Mouse (Mus musculus) limb, embryonic 13.5 days (tissue): Measurements from ENCODE around the gene Auts2. TPM values are rescaled to one million over a fixed set of nuclear protein-coding genes. Genes with fewer than 3 reads are reported as not detected.

Source experiments
- ATAC-seq: fragments of 200-750 bp; cut with Nextera tagmentation; 2 replicates; pipeline ENCODE4 v1.8.0; 2017; ENCODE audit warnings: low read depth, moderate number of reproducible peaks, moderate TSS enrichment; ENCODE audit not compliant: low FRiP score
- H3K27ac ChIP-seq: fragments of 300-500 bp; sonication (generic); 2 replicates; pipeline ENCODE4 v1.5.1; 2015; ENCODE audit warnings: inconsistent platforms, mild to moderate bottlenecking, moderate library complexity
- H3K27me3 ChIP-seq: fragments of 300-500 bp; sonication (generic); 2 replicates; pipeline ENCODE4 v1.6.1; 2015; ENCODE audit warnings: mild to moderate bottlenecking, inconsistent platforms
- H3K36me3 ChIP-seq: fragments of 300-500 bp; sonication (generic); 2 replicates; pipeline ENCODE4 v1.6.1; 2015; ENCODE audit warnings: inconsistent platforms, mild to moderate bottlenecking, moderate library complexity
- H3K4me1 ChIP-seq: fragments of 300-500 bp; sonication (generic); 2 replicates; pipeline ENCODE4 v1.6.1; 2015; ENCODE audit warnings: inconsistent platforms
- H3K4me2 ChIP-seq: fragments of 300-500 bp; sonication (generic); replicated peaks from 2 replicates; pipeline ENCODE4 v1.6.1; 2015; ENCODE audit warnings: inconsistent platforms, mild to moderate bottlenecking, moderate library complexity
- H3K4me3 ChIP-seq: fragments of 300-500 bp; sonication (generic); 2 replicates; pipeline ENCODE4 v1.5.1; 2015; ENCODE audit warnings: moderate library complexity, mild to moderate bottlenecking, inconsistent platforms
- H3K9ac ChIP-seq: fragments of 300-500 bp; sonication (generic); 2 replicates; pipeline ENCODE4 v1.6.1; 2015; ENCODE audit warnings: mild to moderate bottlenecking, inconsistent platforms
- H3K9me3 ChIP-seq: fragments of 300-500 bp; sonication (generic); 2 replicates; pipeline ENCODE4 v1.6.1; 2016; ENCODE audit warnings: inconsistent platforms
- WGBS: fragments of 180-500 bp; shearing (Covaris S2); methylation state at CpG from one replicate; pipeline ENCODE4 v1.1.7; 2015; 5-methylcytosine and 5-hydroxymethylcytosine counted together
- polyA plus RNA-seq: library from polyadenylated mRNA; unstranded; fragments of >200 nt; fragmentation: Nextera tagmentation; extraction: Ambion mirVana; gene quantifications from 2 replicates; pipeline ENCODE4 v1.2.1, GENCODE M21; 2015

Auts2 gene
- polyA plus RNA-seq, 1 experiment from 2014 or later: 55.1 TPM

- WGBS: 5% methylated on average over 11 of the region's 11 CpGs
- no peaks in the 10 kb centered on the region for H3K9me3 ChIP-seq
- H3K27me3 ChIP-seq: peaks cover 47% of the 10 kb centered on the region
- H3K4me1 ChIP-seq: peaks cover 44% of the 10 kb centered on the region
- peak overlapping the region; percentile 17; the same call in 1 of the 2 replicates for H3K4me3 ChIP-seq
- H3K27ac ChIP-seq: 0 out of 2 replicates have a peak overlapping the region, but pooled peaks have one; percentile 17
- ATAC-seq: peak; percentile 79
- H3K9ac ChIP-seq: no peak overlapping the region
- peak overlapping the region; percentile 52 for H3K4me2 ChIP-seq
- no peaks in the 10 kb centered on the region; the same call in 1 of the 2 replicates for H3K36me3 ChIP-seq
Measured at GRCm38 (mm10) chr5:132074360-132074723, 468.8 kb downstream of the Auts2 start.

- H3K9me3 ChIP-seq: no peaks in the 10 kb centered on the region
- H3K4me3 ChIP-seq: peak overlapping the region; percentile 17; the same call in 1 of the 2 replicates
- no peak overlapping the region for H3K9ac ChIP-seq
- H3K4me1 ChIP-seq: peaks cover 44% of the 10 kb centered on the region
- H3K36me3 ChIP-seq: no peaks in the 10 kb centered on the region; the same call in 1 of the 2 replicates
- ATAC-seq: no peak
- H3K27me3 ChIP-seq: peaks cover 47% of the 10 kb centered on the region
- 28% methylated on average over 10 of the region's 10 CpGs for WGBS
- peak overlapping the region; percentile 52 for H3K4me2 ChIP-seq
- 0 out of 2 replicates have a peak overlapping the region, but pooled peaks have one; percentile 17 for H3K27ac ChIP-seq
Measured at GRCm38 (mm10) chr5:132073677-132074359, 469.3 kb downstream of the Auts2 start.

GRCm38 (mm10) chr5:132072356-132072755 lies 470.8 kb downstream of the Auts2 start:
- Histone ChIP-seq H3K27me3 (peaks cover 44% of the 10 kb centered on the region), H3K9ac (no peak overlapping the region), H3K4me1 (peaks cover 55% of the 10 kb centered on the region), H3K27ac (no peak overlapping the region), H3K9me3 (no peaks in the 10 kb centered on the region), H3K4me3 (no peak overlapping the region), H3K36me3 (no peaks in the 10 kb centered on the region; the same call in 1 of the 2 replicates), H3K4me2 (no peak overlapping the region)
- ATAC-seq: no peak
- 9% methylated on average over 4 of the region's 4 CpGs for WGBS

- Histone ChIP-seq H3K4me2 (no peak overlapping the region), H3K36me3 (no peaks in the 10 kb centered on the region; the same call in 1 of the 2 replicates), H3K9me3 (no peaks in the 10 kb centered on the region), H3K4me1 (peaks cover 32% of the 10 kb centered on the region), H3K4me3 (no peak overlapping the region), H3K9ac (no peak overlapping the region), H3K27ac (no peak overlapping the region), H3K27me3 (peaks cover 42% of the 10 kb centered on the region)
- 19% methylated on average over 10 of the region's 10 CpGs for WGBS
- peak; percentile 87 for ATAC-seq
Measured at GRCm38 (mm10) chr5:132067750-132068739, 475.1 kb downstream of the Auts2 start.

- H3K4me3 ChIP-seq: no peak overlapping the region
- no peaks in the 10 kb centered on the region for H3K36me3 ChIP-seq
- no peak for ATAC-seq
- no peak overlapping the region for H3K9ac ChIP-seq
- no peak overlapping the region for H3K27ac ChIP-seq
- 92% methylated on average over 6 of the region's 6 CpGs for WGBS
- H3K4me2 ChIP-seq: no peak overlapping the region
- no peaks in the 10 kb centered on the region; the same call in 1 of the 2 replicates for H3K9me3 ChIP-seq
- peaks cover 12% of the 10 kb centered on the region for H3K27me3 ChIP-seq
- peaks cover 9% of the 10 kb centered on the region for H3K4me1 ChIP-seq
Measured at GRCm38 (mm10) chr5:132060116-132060515, 483.0 kb downstream of the Auts2 start.

- peaks cover 8% of the 10 kb centered on the region for H3K36me3 ChIP-seq
- H3K4me2 ChIP-seq: no peak overlapping the region
- H3K27ac ChIP-seq: no peak overlapping the region
- H3K27me3 ChIP-seq: no peaks in the 10 kb centered on the region
- no peak for ATAC-seq
- H3K4me3 ChIP-seq: no peak overlapping the region
- H3K9ac ChIP-seq: no peak overlapping the region
- WGBS: 47% methylated on average over 13 of the region's 13 CpGs
- H3K4me1 ChIP-seq: peaks cover 15% of the 10 kb centered on the region; the same call in 1 of the 2 replicates
- no peaks in the 10 kb centered on the region for H3K9me3 ChIP-seq
Measured at GRCm38 (mm10) chr5:132052637-132053036, 490.5 kb downstream of the Auts2 start.

- no peak overlapping the region for H3K4me3 ChIP-seq
- WGBS: 91% methylated on average over 6 of the region's 6 CpGs
- no peak overlapping the region for H3K9ac ChIP-seq
- H3K36me3 ChIP-seq: peaks cover 3% of the 10 kb centered on the region; the same call in 1 of the 2 replicates
- ATAC-seq: no peak
- no peak overlapping the region for H3K4me2 ChIP-seq
- H3K27me3 ChIP-seq: no peaks in the 10 kb centered on the region
- no peaks in the 10 kb centered on the region for H3K9me3 ChIP-seq
- H3K4me1 ChIP-seq: no peaks in the 10 kb centered on the region
- H3K27ac ChIP-seq: no peak overlapping the region
Measured at GRCm38 (mm10) chr5:132039584-132039983, 503.6 kb downstream of the Auts2 start.

GRCm38 (mm10) chr5:132033491-132034350 lies 509.4 kb downstream of the Auts2 start:
- no peak for ATAC-seq
- Histone ChIP-seq H3K4me1 (peaks cover 4% of the 10 kb centered on the region; the same call in 1 of the 2 replicates), H3K9me3 (no peaks in the 10 kb centered on the region), H3K27me3 (no peaks in the 10 kb centered on the region), H3K36me3 (peaks cover 7% of the 10 kb centered on the region), H3K4me3 (no peak overlapping the region), H3K9ac (no peak overlapping the region), H3K4me2 (no peak overlapping the region), H3K27ac (no peak overlapping the region)
- 91% methylated on average over 15 of the region's 15 CpGs for WGBS

GRCm38 (mm10) chr5:132030941-132031531 lies 512.1 kb downstream of the Auts2 start:
- Histone ChIP-seq H3K4me1 (peaks cover 4% of the 10 kb centered on the region; the same call in 1 of the 2 replicates), H3K27ac (no peak overlapping the region), H3K4me2 (no peak overlapping the region), H3K36me3 (peaks cover 4% of the 10 kb centered on the region; the same call in 1 of the 2 replicates), H3K4me3 (no peak overlapping the region), H3K9me3 (no peaks in the 10 kb centered on the region), H3K9ac (no peak overlapping the region), H3K27me3 (no peaks in the 10 kb centered on the region)
- WGBS: 40% methylated on average over 15 of the region's 15 CpGs
- no peak for ATAC-seq

GRCm38 (mm10) chr5:132029638-132030037 lies 513.5 kb downstream of the Auts2 start:
- H3K9me3 ChIP-seq: 0 out of 2 replicates have a peak, but pooled peaks cover 3% of the 10 kb centered on the region

GRCm38 (mm10) chr5:132029038-132029437 lies 514.1 kb downstream of the Auts2 start:
- Histone ChIP-seq H3K4me3 (no peak overlapping the region), H3K4me2 (no peak overlapping the region), H3K36me3 (peaks cover 4% of the 10 kb centered on the region; the same call in 1 of the 2 replicates), H3K27me3 (no peaks in the 10 kb centered on the region), H3K27ac (no peak overlapping the region), H3K9ac (no peak overlapping the region), H3K4me1 (peaks cover 4% of the 10 kb centered on the region; the same call in 1 of the 2 replicates), H3K9me3 (0 out of 2 replicates have a peak, but pooled peaks cover 3% of the 10 kb centered on the region)
- 52% methylated on average over 12 of the region's 12 CpGs for WGBS
- ATAC-seq: no peak

More at GRCm38 (mm10) chr5:132029638-132030037, 513.5 kb downstream of the Auts2 start:
- peaks cover 4% of the 10 kb centered on the region; the same call in 1 of the 2 replicates for H3K4me1 ChIP-seq
- no peak overlapping the region for H3K9ac ChIP-seq
- peak overlapping the region; percentile 3; the same call in 1 of the 2 replicates for H3K27ac ChIP-seq
- WGBS: 78% methylated on average over 11 of the region's 11 CpGs
- ATAC-seq: no peak
- H3K36me3 ChIP-seq: peaks cover 4% of the 10 kb centered on the region; the same call in 1 of the 2 replicates
- H3K4me2 ChIP-seq: no peak overlapping the region
- H3K4me3 ChIP-seq: no peak overlapping the region
- no peaks in the 10 kb centered on the region for H3K27me3 ChIP-seq
